Mouse (Mus musculus) limb, embryonic 12.5 days (tissue): ENCODE measurements around the gene Ces1g. TPM values are rescaled to one million over a fixed set of nuclear protein-coding genes. Genes with fewer than 3 reads are reported as not detected.

Source experiments
- ATAC-seq: fragments of 200-750 bp; cut with Nextera tagmentation; 2 replicates; pipeline ENCODE4 v1.8.0; 2017; ENCODE audit warnings: low read depth, moderate TSS enrichment; ENCODE audit not compliant: insufficient number of reproducible peaks, insufficient read depth, low FRiP score, low TSS enrichment
- H3K27ac ChIP-seq: fragments of 300-500 bp; sonication (generic); 2 replicates; pipeline ENCODE4 v1.5.1; 2016; ENCODE audit warnings: mild to moderate bottlenecking, moderate library complexity
- H3K27me3 ChIP-seq: fragments of 300-500 bp; sonication (generic); 2 replicates; pipeline ENCODE4 v1.6.1; 2016; ENCODE audit warnings: mild to moderate bottlenecking, moderate library complexity
- H3K36me3 ChIP-seq: fragments of 300-500 bp; sonication (generic); 2 replicates; pipeline ENCODE4 v1.6.1; 2016; ENCODE audit warnings: mild to moderate bottlenecking, moderate library complexity
- H3K4me1 ChIP-seq: fragments of 300-500 bp; sonication (generic); replicated peaks from 2 replicates; pipeline ENCODE4 v1.6.1; 2016
- H3K4me2 ChIP-seq: fragments of 300-500 bp; sonication (generic); 2 replicates; pipeline ENCODE4 v1.6.1; 2016; ENCODE audit warnings: mild to moderate bottlenecking, moderate library complexity
- H3K4me3 ChIP-seq: fragments of 300-500 bp; sonication (generic); replicated peaks from 2 replicates; pipeline ENCODE4 v1.5.1; 2016; ENCODE audit warnings: mild to moderate bottlenecking
- H3K9ac ChIP-seq: fragments of 300-500 bp; sonication (generic); replicated peaks from 2 replicates; pipeline ENCODE4 v1.6.1; 2016; ENCODE audit warnings: mild to moderate bottlenecking, moderate library complexity
- H3K9me3 ChIP-seq: fragments of 300-500 bp; sonication (generic); 2 replicates; pipeline ENCODE4 v1.6.1; 2016; ENCODE audit warnings: mild to moderate bottlenecking, moderate library complexity
- WGBS: fragments of 180-500 bp; shearing (Covaris S2); methylation state at CpG from one replicate; pipeline ENCODE4 v1.1.7; 2016; 5-methylcytosine and 5-hydroxymethylcytosine counted together
- polyA plus RNA-seq: library from polyadenylated mRNA; unstranded; fragments of >200 nt; fragmentation: Nextera tagmentation; extraction: Ambion mirVana; gene quantifications from 2 replicates; pipeline ENCODE4 v1.2.1, GENCODE M21; 2016

Gene Ces1g
- polyA plus RNA-seq, 1 experiment from 2014 or later, result not detected

GRCm38 (mm10) chr8:93279556-93279955, 57.6 kb downstream of the Ces1g start, which contains the start of gene Ces1f:
Ces1f (minus strand) TSS chr8:93279747.
- no peak for ATAC-seq
- no peaks in the 10 kb centered on the region for H3K36me3 ChIP-seq
- WGBS, result 94% methylated on average over 1 of the region's 1 CpGs

GRCm38 (mm10) chr8:93278176-93278805, 58.8 kb downstream of the Ces1g start:
- 74% methylated on average over 4 of the region's 4 CpGs for WGBS
- Histone ChIP-seq H3K9ac (no peak overlapping the region), H3K36me3 (no peaks in the 10 kb centered on the region), H3K4me2 (no peak overlapping the region), H3K9me3 (no peaks in the 10 kb centered on the region), H3K27ac (no peak overlapping the region), H3K27me3 (no peaks in the 10 kb centered on the region), H3K4me3 (no peak overlapping the region), H3K4me1 (no peaks in the 10 kb centered on the region)
- ATAC-seq, result no peak

More at GRCm38 (mm10) chr8:93279556-93279955, 57.6 kb downstream of the Ces1g start, which contains the start of gene Ces1f:
- Histone ChIP-seq H3K4me2 (no peak within 1 kb of the TSS), H3K27me3 (no peaks in the 10 kb centered on the region), H3K4me3 (no peak within 1 kb of the TSS), H3K9ac (no peak within 1 kb of the TSS), H3K4me1 (no peaks in the 10 kb centered on the region), H3K9me3 (no peaks in the 10 kb centered on the region), H3K27ac (no peak within 1 kb of the TSS)

- 86% methylated on average over 4 of the region's 4 CpGs for WGBS
- Histone ChIP-seq H3K27me3 (no peaks in the 10 kb centered on the region), H3K9ac (no peak overlapping the region), H3K9me3 (no peaks in the 10 kb centered on the region), H3K4me3 (no peak overlapping the region), H3K4me1 (no peaks in the 10 kb centered on the region), H3K27ac (no peak overlapping the region), H3K36me3 (no peaks in the 10 kb centered on the region), H3K4me2 (no peak overlapping the region)
- ATAC-seq, result no peak
These were observed 62.5 kb downstream of the Ces1g start for GRCm38 (mm10) chr8:93274609-93275008.

- no peak overlapping the region for H3K4me3 ChIP-seq
- WGBS, result 86% methylated on average over 3 of the region's 3 CpGs
- no peak overlapping the region for H3K27ac ChIP-seq
- H3K4me1 ChIP-seq, result no peaks in the 10 kb centered on the region
- ATAC-seq, result no peak
- no peaks in the 10 kb centered on the region for H3K9me3 ChIP-seq
- H3K36me3 ChIP-seq, result no peaks in the 10 kb centered on the region
- no peak overlapping the region for H3K4me2 ChIP-seq
- no peaks in the 10 kb centered on the region for H3K27me3 ChIP-seq
- no peak overlapping the region for H3K9ac ChIP-seq
These were observed 63.8 kb downstream of the Ces1g start for GRCm38 (mm10) chr8:93273321-93273720.

- no peak overlapping the region for H3K4me3 ChIP-seq
- no peaks in the 10 kb centered on the region for H3K9me3 ChIP-seq
- H3K36me3 ChIP-seq, result no peaks in the 10 kb centered on the region
- no peaks in the 10 kb centered on the region for H3K4me1 ChIP-seq
- H3K27ac ChIP-seq, result no peak overlapping the region
- no peaks in the 10 kb centered on the region for H3K27me3 ChIP-seq
- H3K4me2 ChIP-seq, result no peak overlapping the region
- 89% methylated on average over 4 of the region's 4 CpGs for WGBS
- H3K9ac ChIP-seq, result no peak overlapping the region
- no peak for ATAC-seq
These were observed 64.4 kb downstream of the Ces1g start for GRCm38 (mm10) chr8:93272686-93273085.

GRCm38 (mm10) chr8:93261436-93261835, 75.7 kb downstream of the Ces1g start:
- no peak for ATAC-seq
- Histone ChIP-seq H3K9me3 (no peaks in the 10 kb centered on the region), H3K36me3 (no peaks in the 10 kb centered on the region), H3K27ac (no peak overlapping the region), H3K4me1 (no peaks in the 10 kb centered on the region), H3K4me2 (no peak overlapping the region), H3K9ac (no peak overlapping the region), H3K27me3 (no peaks in the 10 kb centered on the region), H3K4me3 (no peak overlapping the region)
- 55% methylated on average over 2 of the region's 2 CpGs for WGBS

GRCm38 (mm10) chr8:93252400-93252925, 84.6 kb downstream of the Ces1g start:
- no peak for ATAC-seq
- 94% methylated on average over 1 of the region's 1 CpGs for WGBS
- Histone ChIP-seq H3K4me3 (no peak overlapping the region), H3K4me1 (no peaks in the 10 kb centered on the region), H3K36me3 (no peaks in the 10 kb centered on the region), H3K27ac (no peak overlapping the region), H3K4me2 (no peak overlapping the region), H3K9ac (no peak overlapping the region), H3K27me3 (no peaks in the 10 kb centered on the region), H3K9me3 (no peaks in the 10 kb centered on the region)

Other genes with a start within 250 kb of the Ces1g start
- gene Ces1c, start 206.0 kb downstream of the Ces1g start, polyA plus RNA-seq, result not detected in 2 replicates
- gene Ces1d, start 139.5 kb downstream of the Ces1g start, polyA plus RNA-seq, result 0.14 TPM in 1 of 2 replicates, not detected in the other
- not detected in 2 replicates for gene Ces1e, start 107.7 kb downstream of the Ces1g start, polyA plus RNA-seq
- 0.35 TPM in 1 of 2 replicates, not detected in the other for gene Ces1f, start 57.6 kb downstream of the Ces1g start, polyA plus RNA-seq
- gene Ces1h, start 42.4 kb upstream of the Ces1g start, polyA plus RNA-seq, result not detected in 2 replicates
- not detected in 2 replicates for gene Ces5a, start 198.5 kb upstream of the Ces1g start, polyA plus RNA-seq